Mouse (Mus musculus) intestine, embryonic 16.5 days (tissue): ENCODE data around the gene Cdk17. TPM values are rescaled to one million over a fixed set of nuclear protein-coding genes. Genes with fewer than 3 reads are reported as not detected.

Experiments
- ATAC-seq: fragments of 200-750 bp; cut with Nextera tagmentation; 2 replicates; pipeline ENCODE4 v1.8.0; 2017; ENCODE audit warnings: moderate TSS enrichment, moderate library complexity
- H3K27ac ChIP-seq: fragments of 300-500 bp; sonication (generic); 2 replicates; pipeline ENCODE4 v1.5.1; 2014; ENCODE audit warnings: mild to moderate bottlenecking, low read length
- H3K27me3 ChIP-seq: fragments of 300-500 bp; sonication (generic); replicated peaks from 2 replicates; pipeline ENCODE4 v1.6.1; 2014; ENCODE audit warnings: low read length, control low read depth, mixed read lengths; ENCODE audit not compliant: control insufficient read depth, insufficient read depth
- H3K36me3 ChIP-seq: fragments of 300-500 bp; sonication (generic); 2 replicates; pipeline ENCODE4 v1.6.1; 2014; ENCODE audit warnings: low read length, control low read depth; ENCODE audit not compliant: control insufficient read depth, insufficient read depth
- H3K4me1 ChIP-seq: fragments of 300-500 bp; sonication (generic); 2 replicates; pipeline ENCODE4 v1.6.1; 2014; ENCODE audit warnings: low read length, control low read depth, mixed read lengths; ENCODE audit not compliant: control insufficient read depth, insufficient read depth
- H3K4me2 ChIP-seq: fragments of 300-500 bp; sonication (generic); 2 replicates; pipeline ENCODE4 v1.6.1; 2014; ENCODE audit warnings: low read depth, low read length, control low read depth
- H3K4me3 ChIP-seq: fragments of 300-500 bp; sonication (generic); 2 replicates; pipeline ENCODE4 v1.5.1; 2014; ENCODE audit warnings: mild to moderate bottlenecking, low read length
- H3K9ac ChIP-seq: fragments of 300-500 bp; sonication (generic); 2 replicates; pipeline ENCODE4 v1.6.1; 2014; ENCODE audit warnings: low read depth, low read length
- H3K9me3 ChIP-seq: fragments of 300-500 bp; sonication (generic); 2 replicates; pipeline ENCODE4 v1.6.1; 2016; ENCODE audit warnings: low read length, control low read depth; ENCODE audit not compliant: control insufficient read depth
- WGBS: fragments of 180-500 bp; shearing (Covaris S2); extraction: QIAGEN DNeasy Blood & Tissue Kit; methylation state at CpG from one replicate; pipeline ENCODE4 v1.1.7; 2014; 5-methylcytosine and 5-hydroxymethylcytosine counted together
- polyA plus RNA-seq: library from polyadenylated mRNA; unstranded; fragments of >200 nt; fragmentation: Nextera tagmentation; extraction: Ambion mirVana; gene quantifications from 2 replicates; pipeline ENCODE4 v1.2.1, GENCODE M21; 2015

The Cdk17 gene
- polyA plus RNA-seq, 1 experiment from 2014 or later = 8.3 TPM

GRCm38 (mm10) chr10:93291843-93292242 is 131.2 kb downstream of the Cdk17 start:
- Histone ChIP-seq H3K36me3 (no peaks in the 10 kb centered on the region), H3K9ac (no peak overlapping the region), H3K27ac (no peak overlapping the region), H3K4me3 (no peak overlapping the region), H3K4me2 (0 out of 2 replicates have a peak overlapping the region, but pooled peaks have one; percentile 4), H3K9me3 (no peaks in the 10 kb centered on the region), H3K4me1 (peaks cover 19% of the 10 kb centered on the region), H3K27me3 (no peaks in the 10 kb centered on the region)
- peak; percentile 74 for ATAC-seq
- 3% methylated on average over 6 of the region's 6 CpGs for WGBS

GRCm38 (mm10) chr10:93293621-93294020 is 132.9 kb downstream of the Cdk17 start:
- no peak overlapping the region for H3K4me3 ChIP-seq
- 70% methylated on average over 7 of the region's 7 CpGs for WGBS
- peaks cover 13% of the 10 kb centered on the region for H3K4me1 ChIP-seq
- no peaks in the 10 kb centered on the region for H3K9me3 ChIP-seq
- no peaks in the 10 kb centered on the region for H3K27me3 ChIP-seq
- H3K36me3 ChIP-seq = no peaks in the 10 kb centered on the region
- H3K27ac ChIP-seq = no peak overlapping the region
- no peak overlapping the region for H3K4me2 ChIP-seq
- no peak overlapping the region for H3K9ac ChIP-seq
- no peak for ATAC-seq

GRCm38 (mm10) chr10:93294547-93295219 is 134.0 kb downstream of the Cdk17 start:
- Histone ChIP-seq H3K9me3 (no peaks in the 10 kb centered on the region), H3K4me3 (no peak overlapping the region), H3K9ac (no peak overlapping the region), H3K36me3 (no peaks in the 10 kb centered on the region), H3K4me2 (no peak overlapping the region; the same call in 1 of the 2 replicates), H3K4me1 (peaks cover 8% of the 10 kb centered on the region; the same call in 1 of the 2 replicates), H3K27ac (no peak overlapping the region), H3K27me3 (no peaks in the 10 kb centered on the region)
- WGBS = 38% methylated on average over 20 of the region's 20 CpGs
- ATAC-seq = no peak

GRCm38 (mm10) chr10:93297774-93298173 is 137.1 kb downstream of the Cdk17 start:
- Histone ChIP-seq H3K4me3 (no peak overlapping the region), H3K27me3 (no peaks in the 10 kb centered on the region), H3K36me3 (no peaks in the 10 kb centered on the region), H3K9ac (no peak overlapping the region), H3K4me2 (no peak overlapping the region), H3K27ac (no peak overlapping the region), H3K9me3 (no peaks in the 10 kb centered on the region), H3K4me1 (peaks cover 8% of the 10 kb centered on the region; the same call in 1 of the 2 replicates)
- WGBS = 40% methylated on average over 5 of the region's 5 CpGs
- 0 out of 2 replicates have a peak, but pooled peaks have one; percentile 18 for ATAC-seq

- Histone ChIP-seq H3K4me3 (no peak overlapping the region), H3K4me2 (no peak overlapping the region), H3K27ac (peak overlapping the region; percentile 24; the same call in 1 of the 2 replicates), H3K9ac (no peak overlapping the region), H3K36me3 (no peaks in the 10 kb centered on the region), H3K27me3 (no peaks in the 10 kb centered on the region), H3K9me3 (no peaks in the 10 kb centered on the region), H3K4me1 (peaks cover 8% of the 10 kb centered on the region; the same call in 1 of the 2 replicates)
- WGBS = 56% methylated on average over 7 of the region's 7 CpGs
- peak; percentile 46 for ATAC-seq
Observed at GRCm38 (mm10) chr10:93298208-93298607, 137.5 kb downstream of the Cdk17 start.

GRCm38 (mm10) chr10:93301831-93302230 is 141.2 kb downstream of the Cdk17 start:
- Histone ChIP-seq H3K36me3 (no peaks in the 10 kb centered on the region), H3K4me2 (no peak overlapping the region), H3K27me3 (no peaks in the 10 kb centered on the region), H3K9ac (no peak overlapping the region), H3K9me3 (no peaks in the 10 kb centered on the region), H3K4me1 (no peaks in the 10 kb centered on the region), H3K4me3 (no peak overlapping the region), H3K27ac (no peak overlapping the region)
- no peak for ATAC-seq
- 72% methylated on average over 8 of the region's 8 CpGs for WGBS

- 66% methylated on average over 4 of the region's 4 CpGs for WGBS
Observed at GRCm38 (mm10) chr10:93303231-93303630, 142.6 kb downstream of the Cdk17 start.

GRCm38 (mm10) chr10:93305946-93306345 is 145.3 kb downstream of the Cdk17 start:
- Histone ChIP-seq H3K4me2 (no peak overlapping the region), H3K9me3 (no peaks in the 10 kb centered on the region), H3K9ac (no peak overlapping the region), H3K27me3 (no peaks in the 10 kb centered on the region), H3K4me3 (no peak overlapping the region), H3K4me1 (no peaks in the 10 kb centered on the region), H3K27ac (no peak overlapping the region), H3K36me3 (no peaks in the 10 kb centered on the region)
- no peak for ATAC-seq
- 56% methylated on average over 6 of the region's 6 CpGs for WGBS

More at GRCm38 (mm10) chr10:93303231-93303630, 142.6 kb downstream of the Cdk17 start:
- Histone ChIP-seq H3K27ac (no peak overlapping the region), H3K9me3 (no peaks in the 10 kb centered on the region), H3K4me2 (no peak overlapping the region), H3K4me3 (no peak overlapping the region), H3K9ac (no peak overlapping the region), H3K36me3 (no peaks in the 10 kb centered on the region), H3K27me3 (no peaks in the 10 kb centered on the region), H3K4me1 (no peaks in the 10 kb centered on the region)
- no peak for ATAC-seq

GRCm38 (mm10) chr10:93306367-93306766 is 145.7 kb downstream of the Cdk17 start:
- WGBS = 77% methylated on average over 11 of the region's 11 CpGs
- H3K27ac ChIP-seq = no peak overlapping the region
- no peaks in the 10 kb centered on the region for H3K9me3 ChIP-seq
- H3K36me3 ChIP-seq = no peaks in the 10 kb centered on the region
- H3K4me2 ChIP-seq = no peak overlapping the region
- no peaks in the 10 kb centered on the region for H3K4me1 ChIP-seq
- H3K4me3 ChIP-seq = no peak overlapping the region
- no peak for ATAC-seq
- H3K9ac ChIP-seq = no peak overlapping the region
- no peaks in the 10 kb centered on the region for H3K27me3 ChIP-seq
